Mouse (Mus musculus): ENCODE data around the gene Serpinb9.

- TF ChIP-seq CTCF (IDR thresholded peaks at IDR 0.05; ENCODE audit: low read depth) (no peak), EP300 (optimal IDR thresholded peaks at IDR 0.05) (no peak)
Measured at GRCm38 (mm10) chr13:32974889-32975460, 28.1 kb upstream of the Serpinb9 start.

Measured in stomach, postnatal 0 days (tissue).